Mouse (Mus musculus): Measurements from ENCODE around the gene Rbx1. TPM values are rescaled to one million over a fixed set of nuclear protein-coding genes. Genes with fewer than 3 reads are reported as not detected.
A peak's percentile ranks its signal among the peaks of the same experiment; 100 is the strongest.

The Rbx1 gene
- polyA plus RNA-seq, 1 experiment: 17.7 TPM

- 31% methylated on average over 1 of the region's 1 CpGs for WGBS
- H3K36me3 ChIP-seq (ENCODE audit: control insufficient read depth, insufficient read depth, low read length): peaks cover 22% of the 10 kb centered on the region
- H3K4me3 ChIP-seq (ENCODE audit: low read depth, low read length): no peak overlapping the region
- no peaks in the 10 kb centered on the region for H3K27me3 ChIP-seq (ENCODE audit: control insufficient read depth, insufficient read depth, low read length)
- TF ChIP-seq POLR2A (IDR thresholded peaks at IDR 0.05; ENCODE audit: low read depth, low read length) (no peak), CTCF (IDR thresholded peaks at IDR 0.05; ENCODE audit: extremely low read depth, insufficient read length, insufficient replicate concordance, low read depth, low read length) (no peak)
- H3K4me1 ChIP-seq (ENCODE audit: control insufficient read depth, insufficient read depth, insufficient read length, low read length): no peaks in the 10 kb centered on the region
- no peak overlapping the region for H3K27ac ChIP-seq (ENCODE audit: insufficient read depth, low read depth, low read length)
These were observed 34.9 kb upstream of the Rbx1 start for GRCm38 (mm10) chr15:81431195-81431594.

DNA sequence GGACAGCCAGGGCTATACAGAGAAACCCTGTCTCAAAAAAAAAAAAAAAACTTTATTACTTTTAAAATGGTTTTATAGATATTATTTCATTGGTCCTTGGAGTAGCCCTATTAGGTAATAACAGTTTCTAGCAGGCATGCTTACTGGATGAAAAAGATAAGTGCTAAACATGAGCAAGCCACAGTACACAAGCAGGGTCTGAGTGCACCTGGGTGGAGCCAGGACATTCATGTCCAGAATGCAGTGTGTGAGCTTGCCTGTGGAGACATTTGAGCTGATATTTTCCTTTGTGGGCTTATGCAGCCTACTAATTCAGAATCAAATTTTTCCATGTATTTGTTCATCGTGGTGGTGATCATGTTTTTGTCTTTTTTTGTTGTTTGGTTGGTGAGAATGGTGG, 27.8 kb upstream of the Rbx1 start:
- no peak overlapping the region for H3K4me3 ChIP-seq (ENCODE audit: low read depth, low read length)
- H3K27ac ChIP-seq (ENCODE audit: insufficient read depth, low read depth, low read length): no peak overlapping the region
- H3K4me1 ChIP-seq (ENCODE audit: control insufficient read depth, insufficient read depth, insufficient read length, low read length): no peaks in the 10 kb centered on the region
- WGBS: 98% methylated on average over 1 of the region's 1 CpGs
- H3K36me3 ChIP-seq (ENCODE audit: control insufficient read depth, insufficient read depth, low read length): peaks cover 11% of the 10 kb centered on the region
- no peak for TF ChIP-seq CTCF (IDR thresholded peaks at IDR 0.05; ENCODE audit: extremely low read depth, insufficient read length, insufficient replicate concordance, low read depth, low read length)
- no peak for TF ChIP-seq POLR2A (IDR thresholded peaks at IDR 0.05; ENCODE audit: low read depth, low read length)
- H3K27me3 ChIP-seq (ENCODE audit: control insufficient read depth, insufficient read depth, low read length): no peaks in the 10 kb centered on the region; the same call in 1 of the 2 replicates

GRCm38 (mm10) chr15:81439236-81439635, 26.9 kb upstream of the Rbx1 start:
- Histone ChIP-seq H3K4me1 (ENCODE audit: control insufficient read depth, insufficient read depth, insufficient read length, low read length) (no peaks in the 10 kb centered on the region), H3K27me3 (ENCODE audit: control insufficient read depth, insufficient read depth, low read length) (no peaks in the 10 kb centered on the region; the same call in 1 of the 2 replicates), H3K27ac (ENCODE audit: insufficient read depth, low read depth, low read length) (no peak overlapping the region), H3K4me3 (ENCODE audit: low read depth, low read length) (no peak overlapping the region), H3K36me3 (ENCODE audit: control insufficient read depth, insufficient read depth, low read length) (peaks cover 10% of the 10 kb centered on the region)
- TF ChIP-seq POLR2A (IDR thresholded peaks at IDR 0.05; ENCODE audit: low read depth, low read length): no peak
- no peak for TF ChIP-seq CTCF (IDR thresholded peaks at IDR 0.05; ENCODE audit: extremely low read depth, insufficient read length, insufficient replicate concordance, low read depth, low read length)

GRCm38 (mm10) chr15:81448463-81448862, 17.6 kb upstream of the Rbx1 start:
- TF ChIP-seq CTCF (IDR thresholded peaks at IDR 0.05; ENCODE audit: extremely low read depth, insufficient read length, insufficient replicate concordance, low read depth, low read length) (no peak), POLR2A (IDR thresholded peaks at IDR 0.05; ENCODE audit: low read depth, low read length) (no peak)
- H3K27me3 ChIP-seq (ENCODE audit: control insufficient read depth, insufficient read depth, low read length): no peaks in the 10 kb centered on the region
- peaks cover 30% of the 10 kb centered on the region for H3K36me3 ChIP-seq (ENCODE audit: control insufficient read depth, insufficient read depth, low read length)
- WGBS: 50% methylated on average over 3 of the region's 3 CpGs
- no peak overlapping the region for H3K4me3 ChIP-seq (ENCODE audit: low read depth, low read length)
- no peaks in the 10 kb centered on the region for H3K4me1 ChIP-seq (ENCODE audit: control insufficient read depth, insufficient read depth, insufficient read length, low read length)
- no peak overlapping the region for H3K27ac ChIP-seq (ENCODE audit: insufficient read depth, low read depth, low read length)

DNA sequence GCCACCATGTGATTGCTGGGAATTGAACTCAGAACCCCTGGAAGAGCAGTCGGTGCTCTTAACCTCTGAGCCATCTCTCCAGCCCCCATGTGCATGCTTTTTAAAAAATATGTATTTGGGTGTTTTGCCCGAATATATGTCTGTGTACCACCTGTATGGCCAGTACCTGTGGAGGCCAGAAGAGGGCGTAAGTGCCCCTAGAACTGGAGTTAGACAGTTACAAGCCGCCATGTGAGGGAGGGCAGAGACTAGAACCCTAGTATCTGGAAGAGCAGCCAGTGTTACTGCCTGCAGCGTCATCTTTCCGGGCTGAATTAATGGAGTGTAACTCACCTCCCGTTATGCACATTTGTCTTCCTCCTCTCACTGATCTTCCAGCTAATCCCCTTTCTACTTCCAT, 4.6 kb upstream of the Rbx1 start:
- H3K36me3 ChIP-seq (ENCODE audit: control insufficient read depth, insufficient read depth, low read length): peaks cover 1% of the 10 kb centered on the region; the same call in 1 of the 2 replicates
- no peak overlapping the region for H3K27ac ChIP-seq (ENCODE audit: insufficient read depth, low read depth, low read length)
- 92% methylated on average over 7 of the region's 7 CpGs for WGBS
- H3K27me3 ChIP-seq (ENCODE audit: control insufficient read depth, insufficient read depth, low read length): no peaks in the 10 kb centered on the region
- TF ChIP-seq CTCF (IDR thresholded peaks at IDR 0.05; ENCODE audit: extremely low read depth, insufficient read length, insufficient replicate concordance, low read depth, low read length) (no peak), POLR2A (IDR thresholded peaks at IDR 0.05; ENCODE audit: low read depth, low read length) (no peak)
- no peak overlapping the region for H3K4me3 ChIP-seq (ENCODE audit: low read depth, low read length)
- no peaks in the 10 kb centered on the region for H3K4me1 ChIP-seq (ENCODE audit: control insufficient read depth, insufficient read depth, insufficient read length, low read length)

- Histone ChIP-seq H3K4me3 (ENCODE audit: low read depth, low read length) (no peak overlapping the region), H3K27ac (ENCODE audit: insufficient read depth, low read depth, low read length) (peak overlapping the region; percentile 88; the same call in 1 of the 2 replicates), H3K36me3 (ENCODE audit: control insufficient read depth, insufficient read depth, low read length) (peaks cover 6% of the 10 kb centered on the region), H3K4me1 (ENCODE audit: control insufficient read depth, insufficient read depth, insufficient read length, low read length) (no peaks in the 10 kb centered on the region), H3K27me3 (ENCODE audit: control insufficient read depth, insufficient read depth, low read length) (no peaks in the 10 kb centered on the region)
- TF ChIP-seq POLR2A (IDR thresholded peaks at IDR 0.05; ENCODE audit: low read depth, low read length): no peak
- no peak for TF ChIP-seq CTCF (IDR thresholded peaks at IDR 0.05; ENCODE audit: extremely low read depth, insufficient read length, insufficient replicate concordance, low read depth, low read length)
- WGBS: 70% methylated on average over 12 of the region's 12 CpGs
These were observed 958 bp upstream of the Rbx1 start for GRCm38 (mm10) chr15:81465016-81465660.

DNA sequence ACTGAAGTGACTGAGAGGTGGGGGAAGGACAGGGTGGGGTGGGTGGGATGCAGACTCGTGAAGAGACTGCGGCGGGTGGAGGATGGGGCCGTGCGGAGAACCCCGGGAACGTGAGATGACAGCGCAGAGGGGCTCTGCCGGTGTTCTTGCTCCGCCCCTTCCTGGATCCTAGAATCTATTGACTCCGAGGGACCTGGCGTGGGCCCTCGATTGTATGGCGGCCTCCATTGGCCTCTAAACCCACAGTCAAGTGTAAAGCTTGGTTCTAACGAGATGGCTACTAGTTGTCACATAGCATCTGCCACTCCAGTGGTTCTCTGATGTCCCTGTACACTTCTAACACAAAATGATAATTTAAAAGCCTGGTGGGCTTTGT, 630 bp downstream of the Rbx1 start:
- TF ChIP-seq CTCF (IDR thresholded peaks at IDR 0.05; ENCODE audit: extremely low read depth, insufficient read length, insufficient replicate concordance, low read depth, low read length) (no peak), POLR2A (IDR thresholded peaks at IDR 0.05; ENCODE audit: low read depth, low read length) (no peak; the same call in 1 of the 2 replicates)
- Histone ChIP-seq H3K36me3 (ENCODE audit: control insufficient read depth, insufficient read depth, low read length) (peaks cover 16% of the 10 kb centered on the region), H3K27me3 (ENCODE audit: control insufficient read depth, insufficient read depth, low read length) (no peaks in the 10 kb centered on the region), H3K4me1 (ENCODE audit: control insufficient read depth, insufficient read depth, insufficient read length, low read length) (no peaks in the 10 kb centered on the region), H3K4me3 (ENCODE audit: low read depth, low read length) (peak overlapping the region; percentile 83), H3K27ac (ENCODE audit: insufficient read depth, low read depth, low read length) (0 out of 2 replicates have a peak overlapping the region, but pooled peaks have one; percentile 38)
- 0% methylated on average over 15 of the region's 15 CpGs for WGBS
